Mouse (Mus musculus) 3T3-L1 (cell line): ENCODE measurements around the gene Gm36028.

ENCODE experiments used
- DNase-seq: peaks from one replicate; pipeline ENCODE4 v3.0.0-alpha.2; 2015; ENCODE audit warnings: low read depth, low spot score

Gm36028 gene

GRCm38 (mm10) chr16:37808866-37809622 is 51.9 kb downstream of the Gm36028 start:
- no peak for DNase-seq

DNA sequence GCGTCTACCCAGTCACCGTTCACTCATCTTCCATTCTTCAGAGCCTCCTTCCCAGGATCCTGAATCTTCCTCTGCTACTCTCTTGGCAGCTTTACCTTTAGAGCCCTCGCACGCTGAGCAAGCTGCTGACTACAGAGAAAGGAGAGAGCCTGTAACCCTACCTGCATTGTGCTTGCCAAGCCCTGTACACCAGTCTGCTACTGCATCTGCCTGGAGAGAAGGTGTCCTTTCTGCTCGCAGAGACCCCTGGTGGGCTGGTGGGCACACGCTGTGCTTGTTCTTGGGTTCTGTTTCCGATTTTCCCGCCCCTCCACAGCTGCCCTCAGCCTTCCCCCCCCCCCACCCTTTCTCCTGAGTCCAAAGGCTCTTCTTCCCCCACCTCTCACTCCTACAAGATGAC is 53.7 kb downstream of the Gm36028 start:
- no peak for DNase-seq

- peak; percentile 86 for DNase-seq
Measured at GRCm38 (mm10) chr16:37805746-37806495, 55.0 kb downstream of the Gm36028 start.

DNA sequence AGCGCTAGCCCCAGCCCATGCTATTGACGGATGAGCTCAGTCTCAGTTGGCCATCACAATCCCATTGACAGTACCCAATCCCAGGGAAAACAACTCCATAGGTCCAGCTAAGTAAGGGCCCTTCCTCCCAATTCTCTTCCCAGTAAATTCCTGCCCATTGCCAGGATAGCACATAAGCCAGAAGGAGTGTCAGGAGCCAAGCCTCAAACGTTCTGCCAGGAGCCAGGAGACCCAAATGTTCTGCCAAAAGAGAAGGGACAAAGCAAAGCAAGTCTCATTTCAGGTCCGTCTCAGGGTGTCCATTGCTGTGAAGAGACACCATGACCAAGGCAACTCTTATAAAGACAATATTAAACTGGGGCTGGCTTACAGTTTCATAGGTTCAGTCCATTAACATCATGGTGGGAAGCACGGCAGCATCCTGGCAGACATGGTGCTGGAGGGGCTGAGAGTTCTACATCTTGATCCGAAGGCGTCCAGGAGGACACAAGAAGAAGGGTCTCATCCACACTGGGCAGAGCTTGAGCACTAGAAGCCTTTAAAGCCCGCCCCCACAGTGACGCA is 57.5 kb downstream of the Gm36028 start:
- no peak for DNase-seq

GRCm38 (mm10) chr16:37802686-37803295 is 58.2 kb downstream of the Gm36028 start:
- no peak for DNase-seq

DNA sequence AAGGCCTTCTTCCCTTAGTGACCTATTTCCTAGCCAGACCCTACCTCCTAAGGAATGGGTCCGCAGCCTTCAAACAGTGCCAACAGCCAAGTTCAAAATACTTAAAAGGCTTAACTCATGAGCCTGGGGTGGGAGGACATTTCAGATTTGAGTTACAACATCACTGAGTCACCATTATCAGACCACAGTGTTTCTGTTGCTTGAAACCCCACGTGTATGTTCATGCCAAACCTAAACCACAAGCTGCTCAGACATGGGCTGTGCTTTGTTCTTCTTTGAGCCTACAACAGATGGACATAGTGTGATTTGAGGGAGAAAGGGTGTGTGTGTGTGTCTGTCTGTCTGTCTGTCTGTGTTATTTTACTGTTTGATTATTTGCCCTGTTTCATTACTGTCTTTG is 59.8 kb downstream of the Gm36028 start:
- peak; percentile 99 for DNase-seq
